Mouse (Mus musculus) lung, postnatal 25 days (tissue): ENCODE results near the gene Drd1.
A peak's percentile ranks its signal among the peaks of the same experiment; 100 is the strongest.

Experiments used
- DNase-seq: peaks from one replicate; pipeline ENCODE4 v3.0.0; 2022; ENCODE audit warnings: low spot score

The Drd1 gene

DNA sequence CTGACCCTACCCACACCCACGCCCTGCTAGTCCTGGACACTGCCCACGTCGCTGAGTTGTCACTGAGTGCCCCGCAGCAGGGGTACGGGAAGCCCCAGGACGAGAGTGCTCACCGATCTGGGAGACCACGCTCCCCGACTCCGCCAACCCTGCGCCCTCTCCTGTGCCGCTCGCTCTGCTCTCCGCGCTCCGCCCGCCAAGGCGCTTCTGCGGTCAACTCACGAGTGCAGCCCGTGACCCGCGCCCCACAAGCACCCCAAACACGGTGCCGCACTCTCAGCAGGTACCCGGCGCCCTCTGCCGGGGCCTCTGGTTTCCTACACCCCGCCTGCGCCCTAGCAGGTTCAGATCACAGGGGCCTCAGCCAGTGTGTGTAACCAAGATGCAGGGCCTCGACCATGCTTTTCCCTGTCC, at the start of gene Drd1:
TSS of gene Drd1 (minus strand) at position 258 of the 414 bp plus-strand sequence.
- peak; percentile 37 for DNase-seq

- no peak for DNase-seq
Measured at GRCm38 (mm10) chr13:54103866-54104265, 48.4 kb upstream of the Drd1 start.

DNA sequence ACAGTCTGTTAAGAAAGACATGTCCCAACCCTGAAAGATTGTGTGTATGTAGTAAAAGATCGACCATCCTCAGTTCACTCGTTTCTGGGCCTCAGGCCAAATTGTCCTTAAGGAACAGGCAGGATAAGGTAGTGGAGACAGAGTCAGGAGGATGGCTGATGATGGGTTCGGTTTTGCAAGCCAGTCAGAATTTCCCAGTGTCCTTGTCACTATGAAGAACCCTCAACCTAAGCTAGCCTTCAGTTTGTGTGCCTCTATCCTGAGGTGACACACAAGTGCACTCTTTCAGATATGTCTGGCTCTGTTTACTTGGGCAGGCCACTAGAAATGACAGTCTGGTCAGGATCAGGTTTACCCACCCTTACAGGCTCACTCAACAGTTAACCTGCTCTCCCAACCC, 47.8 kb upstream of the Drd1 start:
- no peak for DNase-seq

GRCm38 (mm10) chr13:54102061-54102460, 46.6 kb upstream of the Drd1 start:
- no peak for DNase-seq

DNA sequence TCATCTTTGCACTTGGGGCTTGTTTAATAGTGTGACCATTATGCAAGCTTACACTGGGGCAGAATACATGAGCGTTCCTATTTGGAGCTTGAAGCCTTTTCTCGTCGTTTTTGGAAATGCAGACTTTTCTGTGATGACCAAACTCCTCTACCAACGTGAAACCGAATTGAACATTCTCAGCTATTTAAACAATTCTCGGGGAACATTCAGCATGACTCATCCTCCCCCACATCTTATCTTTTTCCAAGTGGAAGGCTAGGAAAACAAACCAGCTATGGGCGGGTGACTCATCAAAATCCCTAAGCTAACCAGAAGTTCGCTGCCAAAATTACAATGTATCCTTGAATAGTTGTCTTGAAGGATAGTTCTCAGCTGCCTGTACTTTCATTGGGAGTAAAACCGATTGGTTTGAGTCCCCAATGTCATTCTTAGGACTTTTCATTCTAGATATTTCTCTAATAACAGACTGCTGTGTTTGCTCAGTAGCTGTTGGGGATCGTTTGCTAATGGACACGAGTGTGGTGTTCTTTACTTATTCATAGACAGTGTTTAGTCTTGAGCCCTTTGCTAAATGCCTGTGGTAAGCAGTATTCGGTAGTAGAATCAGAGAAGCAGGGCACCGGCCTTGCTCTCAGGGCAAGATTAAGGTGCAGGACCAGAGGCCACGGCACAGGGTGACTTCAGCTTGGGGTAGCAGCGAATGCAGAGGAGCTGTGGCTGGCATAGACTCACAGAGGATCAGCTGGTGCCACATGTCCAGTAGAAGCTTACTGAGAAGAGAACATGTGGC, 45.7 kb upstream of the Drd1 start:
- DNase-seq: peak; percentile 42

- no peak for DNase-seq
Measured at GRCm38 (mm10) chr13:54097797-54098196, 42.3 kb upstream of the Drd1 start.

GRCm38 (mm10) chr13:54097227-54097626, 41.7 kb upstream of the Drd1 start:
- DNase-seq: no peak

- DNase-seq: no peak
Measured at GRCm38 (mm10) chr13:54095721-54096120, 40.2 kb upstream of the Drd1 start.

DNA sequence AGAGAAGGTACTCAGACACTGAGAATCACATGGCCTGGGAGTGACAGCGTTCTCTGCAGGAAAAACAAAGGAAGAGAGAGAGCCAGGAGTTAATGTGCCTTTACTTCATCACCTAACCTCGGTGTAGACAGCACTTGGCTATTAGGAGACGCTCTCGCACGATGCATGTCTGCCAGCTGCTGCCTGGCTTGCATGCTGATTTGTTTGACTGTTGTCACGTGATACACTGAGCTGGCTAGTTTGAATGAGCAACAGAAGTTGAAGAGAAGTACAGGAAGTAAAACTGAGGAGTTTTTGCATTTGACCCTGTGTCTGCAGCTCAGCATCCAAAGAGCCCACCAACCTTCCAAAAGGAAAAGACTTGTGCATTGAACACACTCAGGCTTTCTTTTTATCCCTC, 39.5 kb upstream of the Drd1 start:
- DNase-seq: no peak

GRCm38 (mm10) chr13:54094349-54094748, 38.8 kb upstream of the Drd1 start:
- DNase-seq: no peak

DNA sequence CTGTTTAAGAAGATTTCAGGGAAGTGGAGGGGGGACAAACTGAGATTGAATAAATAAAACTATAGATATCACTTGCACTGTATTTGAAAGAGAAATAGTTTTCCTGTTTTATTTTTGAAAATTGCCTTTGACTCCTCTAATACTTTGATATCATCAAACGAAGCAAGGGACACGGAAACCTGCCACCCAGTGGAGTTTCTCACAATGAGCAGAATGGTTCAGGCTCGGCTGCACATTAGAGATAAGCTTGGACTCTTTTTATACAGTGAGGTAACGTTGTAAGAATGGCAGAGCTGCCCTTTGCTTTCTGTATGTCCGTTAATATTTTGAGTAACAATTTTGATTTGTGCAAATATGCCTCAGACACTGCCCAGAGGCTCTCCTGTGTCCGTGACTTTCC, 36.2 kb upstream of the Drd1 start:
- DNase-seq: no peak

DNA sequence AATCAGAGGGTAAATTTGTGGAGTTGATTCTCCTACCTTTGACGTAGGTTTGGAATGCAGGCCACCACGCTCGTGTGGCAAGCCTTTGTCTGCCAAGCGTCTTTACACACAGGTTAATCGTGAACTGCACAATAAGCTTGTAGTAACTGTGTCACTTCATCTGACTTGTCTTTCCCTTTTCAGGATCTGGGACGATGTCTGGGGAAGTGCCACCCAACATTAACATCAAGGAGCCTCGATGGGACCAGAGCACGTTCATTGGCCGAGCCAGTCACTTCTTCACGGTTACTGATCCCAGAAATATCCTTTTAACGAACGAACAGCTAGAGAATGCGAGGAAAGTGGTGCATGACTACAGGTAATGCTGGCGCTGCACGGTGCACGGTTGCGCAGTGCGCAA, 29.8 kb upstream of the Drd1 start:
- no peak for DNase-seq

DNA sequence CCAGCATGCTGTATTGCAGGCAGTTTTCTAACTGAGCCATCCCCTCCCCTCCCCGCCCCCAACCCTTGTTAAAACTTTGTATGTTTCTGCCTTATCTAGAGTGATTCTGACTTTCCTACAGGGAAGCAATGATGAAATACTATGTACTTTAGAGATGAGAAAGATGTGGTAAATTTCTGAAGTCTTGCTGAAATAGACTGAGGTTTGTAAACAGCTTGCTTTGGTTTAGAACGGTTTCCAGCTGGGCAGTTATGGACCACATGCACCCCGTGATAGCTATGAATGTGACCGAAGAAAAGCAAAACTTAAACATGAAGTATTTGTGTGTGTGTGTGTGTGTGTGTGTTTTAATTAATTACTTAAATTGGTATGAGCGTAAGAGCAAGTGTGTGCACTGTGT, 29.3 kb upstream of the Drd1 start:
- DNase-seq: no peak

DNA sequence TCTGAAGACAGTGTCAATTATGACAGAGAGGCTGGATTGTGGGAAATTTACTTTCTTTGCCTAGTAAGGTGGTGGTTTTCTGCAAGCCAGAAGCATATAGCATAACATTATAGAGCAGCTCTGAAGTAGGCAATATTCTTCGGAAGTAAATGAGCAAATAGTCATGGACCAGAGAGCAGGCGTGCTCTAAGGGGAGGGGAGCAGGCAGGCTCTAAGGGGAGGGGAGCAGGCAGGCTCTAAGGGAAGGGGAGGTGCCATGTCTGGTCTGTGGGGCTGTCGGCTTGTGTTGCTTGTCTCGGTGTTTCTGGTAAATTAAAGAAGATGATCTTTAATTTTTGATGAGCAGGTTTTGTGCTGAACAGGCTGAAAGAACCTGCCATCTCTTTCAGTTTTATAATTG, 28.7 kb upstream of the Drd1 start:
- DNase-seq: no peak

DNA sequence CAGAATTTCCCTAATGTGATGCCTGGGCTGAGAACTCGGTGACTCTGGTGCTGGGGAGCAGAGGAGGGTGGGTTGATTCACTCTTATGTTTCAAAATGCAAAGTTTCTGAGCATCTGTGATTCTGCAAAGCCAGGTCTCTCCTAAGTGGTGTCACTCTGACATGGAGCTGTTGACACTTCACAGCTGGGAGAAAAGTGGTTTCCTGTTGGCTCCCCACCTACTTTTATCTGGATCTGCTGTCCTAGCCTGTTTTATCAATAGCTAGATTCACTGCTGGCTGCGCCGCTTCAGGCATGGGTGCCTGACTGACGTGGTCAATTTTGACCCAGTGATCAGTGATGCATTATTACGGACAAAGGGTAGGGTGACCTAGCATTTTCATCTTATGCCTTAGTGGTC, 27.4 kb upstream of the Drd1 start:
- DNase-seq: no peak

DNA sequence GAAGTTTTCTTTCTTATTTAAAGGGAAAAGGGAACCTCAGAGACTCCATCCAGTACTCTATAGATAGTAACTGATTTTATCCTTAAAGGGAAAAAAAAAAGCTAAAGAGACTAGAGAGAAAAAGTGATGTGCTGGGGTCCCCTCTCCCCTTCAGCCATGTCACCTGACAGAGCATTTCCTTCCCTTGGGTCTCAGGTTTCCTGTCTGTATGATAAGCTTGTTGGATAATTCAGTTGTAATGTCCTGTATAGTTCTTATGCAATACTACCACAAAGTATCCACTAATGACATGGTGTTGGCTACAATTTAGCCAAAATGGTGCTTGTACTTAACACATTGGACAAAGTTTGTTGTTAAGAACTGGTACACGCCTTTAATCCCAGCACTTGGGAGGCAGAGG, 25.3 kb upstream of the Drd1 start:
- no peak for DNase-seq

DNA sequence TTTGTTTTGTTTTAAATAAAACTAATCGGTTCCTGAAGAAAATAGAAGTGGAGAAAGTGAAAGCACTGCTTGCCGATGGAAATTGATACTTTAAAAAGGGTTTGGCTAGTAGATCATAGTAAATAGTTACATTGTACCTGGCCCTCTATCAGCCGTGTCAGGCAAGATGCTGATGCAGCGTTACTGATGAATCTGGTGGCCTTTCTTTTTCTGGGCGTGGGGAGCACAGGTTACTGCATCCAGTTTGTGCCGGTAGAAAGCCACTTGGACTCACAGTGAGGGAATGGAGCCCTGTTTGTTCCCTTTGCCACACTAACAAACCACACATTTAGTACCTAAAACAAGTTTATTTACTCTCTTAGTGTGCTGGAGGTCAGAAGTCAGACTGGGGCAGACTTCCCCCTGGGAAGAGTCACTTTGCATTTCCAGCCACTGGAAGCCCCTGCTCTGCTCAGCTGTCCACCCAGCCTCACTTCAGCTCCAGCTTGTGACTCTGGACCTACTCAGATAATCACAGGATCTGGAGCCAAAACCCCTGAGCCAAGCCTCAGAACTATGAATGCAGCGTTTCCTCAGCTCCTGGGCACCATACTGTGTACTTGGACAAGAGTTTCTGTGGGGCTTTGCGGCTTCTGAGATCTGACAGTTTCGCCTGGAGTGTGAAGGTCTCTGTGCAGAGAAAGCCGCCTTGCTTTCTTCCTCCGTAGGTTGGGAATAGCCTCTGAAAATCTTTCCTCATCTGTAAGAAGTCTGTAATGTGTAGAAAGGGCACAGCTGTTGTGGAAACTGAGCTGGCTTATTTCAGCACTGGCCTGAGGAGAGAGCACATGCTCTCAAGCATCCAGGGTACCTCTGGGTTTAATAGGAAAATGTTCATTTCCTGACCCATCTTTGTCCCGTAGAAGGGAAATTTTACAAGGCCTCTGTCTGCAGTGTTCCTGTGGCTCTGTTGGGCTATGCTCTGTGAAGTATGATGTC, 24.6 kb upstream of the Drd1 start:
- no peak for DNase-seq

DNA sequence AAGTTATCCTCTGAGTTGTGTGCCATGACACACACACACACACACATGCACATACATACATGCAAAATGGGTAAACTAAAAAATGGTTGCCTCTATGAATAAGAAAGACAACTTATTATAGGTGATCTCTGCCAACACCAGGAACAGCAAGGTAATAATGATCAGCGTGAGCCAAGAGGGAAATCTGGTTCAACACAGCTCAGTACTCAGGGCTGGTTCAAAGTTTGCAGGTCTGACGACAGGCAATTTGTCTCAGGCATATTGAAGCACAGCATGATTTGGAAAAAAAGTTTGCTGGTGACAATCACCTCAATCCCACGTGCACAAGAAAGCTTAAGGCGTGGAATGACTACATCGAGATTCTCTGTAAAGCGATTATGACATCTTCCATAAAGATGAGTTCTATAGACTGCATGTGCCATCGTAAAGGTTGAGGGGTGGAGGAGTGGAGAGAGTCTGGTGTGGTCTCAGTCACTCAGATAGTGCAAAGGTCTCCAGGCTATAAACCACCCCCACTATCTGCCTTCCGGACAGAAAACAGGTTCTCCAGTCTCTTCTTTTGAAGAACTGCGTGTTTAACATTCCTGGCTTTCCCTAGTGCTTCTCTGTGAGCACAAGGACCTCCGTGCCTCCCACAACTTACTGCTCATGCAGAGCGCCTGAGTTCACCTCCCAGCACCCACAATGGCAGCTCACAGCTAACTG, 22.1 kb upstream of the Drd1 start:
- no peak for DNase-seq

GRCm38 (mm10) chr13:54076762-54077460, 21.4 kb upstream of the Drd1 start:
- no peak for DNase-seq

GRCm38 (mm10) chr13:54076051-54076450, 20.5 kb upstream of the Drd1 start:
- DNase-seq: no peak

DNA sequence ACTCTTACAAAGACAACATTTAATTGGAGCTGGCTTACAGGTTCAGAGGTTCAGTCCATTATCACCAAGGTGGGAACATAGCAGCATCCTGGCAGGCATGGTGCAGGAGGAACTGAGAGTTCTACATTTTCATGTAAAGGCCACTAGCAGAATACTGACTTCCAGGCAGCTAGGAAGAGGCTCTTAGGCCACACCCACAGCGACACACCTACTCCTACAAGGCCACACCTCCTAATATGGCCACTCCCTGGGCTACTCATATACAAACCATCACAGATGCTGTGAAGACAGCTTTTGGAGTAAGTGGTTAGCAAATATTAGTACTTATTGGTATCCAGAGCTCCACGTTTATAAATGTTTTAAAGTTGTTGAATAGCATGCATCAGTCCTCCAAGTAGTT, 19.9 kb upstream of the Drd1 start:
- DNase-seq: no peak

GRCm38 (mm10) chr13:54073491-54073890, 18.0 kb upstream of the Drd1 start:
- DNase-seq: peak; percentile 12
